Mouse (Mus musculus): ENCODE measurements around the gene Foxp1. TPM values are rescaled to one million over a fixed set of nuclear protein-coding genes. Genes with fewer than 3 reads are reported as not detected.

The Foxp1 gene
- polyA plus RNA-seq, 1 experiment = 129 TPM

- DNase-seq = no peak
- Histone ChIP-seq H3K36me3 (ENCODE audit: control insufficient read depth, insufficient read depth, low read length) (peaks cover 81% of the 10 kb centered on the region), H3K4me3 (ENCODE audit: control insufficient read depth, insufficient read depth, low read length) (no peak overlapping the region), H3K27ac (ENCODE audit: control insufficient read depth, insufficient read depth, low read length) (no peak overlapping the region), H3K4me1 (replicated peaks; ENCODE audit: control insufficient read depth, insufficient read depth, low read length) (no peaks in the 10 kb centered on the region), H3K27me3 (ENCODE audit: control insufficient read depth, insufficient read depth, low read length) (no peaks in the 10 kb centered on the region)
- TF ChIP-seq CTCF (IDR thresholded peaks at IDR 0.05; ENCODE audit: borderline replicate concordance, control insufficient read depth, extremely low read depth, insufficient read depth, low read length, poor library complexity) (no peak), POLR2A (IDR thresholded peaks at IDR 0.05; ENCODE audit: control insufficient read depth, extremely low read depth, insufficient read depth, low read length, poor library complexity) (no peak)
- 99% methylated on average over 3 of the region's 3 CpGs for WGBS
These were observed 586.1 kb downstream of the Foxp1 start for GRCm38 (mm10) chr6:98936377-98936776.

- no peak for DNase-seq
- H3K27ac ChIP-seq (ENCODE audit: control insufficient read depth, insufficient read depth, low read length) = no peak overlapping the region
- WGBS = over 99% methylated on average over 8 of the region's 8 CpGs
- H3K4me3 ChIP-seq (ENCODE audit: control insufficient read depth, insufficient read depth, low read length) = no peak overlapping the region
- TF ChIP-seq CTCF (IDR thresholded peaks at IDR 0.05; ENCODE audit: borderline replicate concordance, control insufficient read depth, extremely low read depth, insufficient read depth, low read length, poor library complexity) (no peak), POLR2A (IDR thresholded peaks at IDR 0.05; ENCODE audit: control insufficient read depth, extremely low read depth, insufficient read depth, low read length, poor library complexity) (no peak)
- H3K4me1 ChIP-seq (replicated peaks; ENCODE audit: control insufficient read depth, insufficient read depth, low read length) = no peaks in the 10 kb centered on the region
- peaks cover 77% of the 10 kb centered on the region for H3K36me3 ChIP-seq (ENCODE audit: control insufficient read depth, insufficient read depth, low read length)
- no peaks in the 10 kb centered on the region for H3K27me3 ChIP-seq (ENCODE audit: control insufficient read depth, insufficient read depth, low read length)
These were observed 587.4 kb downstream of the Foxp1 start for GRCm38 (mm10) chr6:98935169-98935568.

DNA sequence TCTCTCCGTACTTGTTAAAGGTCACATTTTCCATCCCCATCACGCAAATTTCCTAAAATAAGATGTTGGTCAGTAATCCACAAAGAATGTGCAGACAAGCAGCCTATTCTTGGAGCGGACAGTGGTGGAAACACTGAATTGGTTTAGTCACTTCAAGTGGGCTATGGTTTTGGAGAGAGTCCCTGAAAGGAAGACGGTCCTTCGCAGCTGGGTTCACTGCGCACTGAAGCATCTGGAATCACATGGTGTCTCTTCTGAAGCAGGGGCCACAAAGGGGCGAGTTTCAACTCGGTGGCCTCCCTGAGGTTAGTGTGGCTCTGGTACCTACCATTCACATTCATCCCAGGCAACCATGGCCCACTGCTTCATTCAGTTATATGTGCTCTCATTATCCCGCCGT, 588.1 kb downstream of the Foxp1 start:
- H3K4me3 ChIP-seq (ENCODE audit: control insufficient read depth, insufficient read depth, low read length) = no peak overlapping the region
- WGBS = 97% methylated on average over 10 of the region's 10 CpGs
- H3K36me3 ChIP-seq (ENCODE audit: control insufficient read depth, insufficient read depth, low read length) = peaks cover 78% of the 10 kb centered on the region
- H3K27ac ChIP-seq (ENCODE audit: control insufficient read depth, insufficient read depth, low read length) = no peak overlapping the region
- no peak for DNase-seq
- H3K4me1 ChIP-seq (replicated peaks; ENCODE audit: control insufficient read depth, insufficient read depth, low read length) = no peaks in the 10 kb centered on the region
- no peaks in the 10 kb centered on the region for H3K27me3 ChIP-seq (ENCODE audit: control insufficient read depth, insufficient read depth, low read length)
- no peak for TF ChIP-seq CTCF (IDR thresholded peaks at IDR 0.05; ENCODE audit: borderline replicate concordance, control insufficient read depth, extremely low read depth, insufficient read depth, low read length, poor library complexity)
- TF ChIP-seq POLR2A (IDR thresholded peaks at IDR 0.05; ENCODE audit: control insufficient read depth, extremely low read depth, insufficient read depth, low read length, poor library complexity) = no peak

- Histone ChIP-seq H3K27me3 (ENCODE audit: control insufficient read depth, insufficient read depth, low read length) (no peaks in the 10 kb centered on the region), H3K27ac (ENCODE audit: control insufficient read depth, insufficient read depth, low read length) (no peak overlapping the region), H3K4me3 (ENCODE audit: control insufficient read depth, insufficient read depth, low read length) (no peak overlapping the region), H3K4me1 (replicated peaks; ENCODE audit: control insufficient read depth, insufficient read depth, low read length) (no peaks in the 10 kb centered on the region), H3K36me3 (ENCODE audit: control insufficient read depth, insufficient read depth, low read length) (peaks cover 82% of the 10 kb centered on the region)
- WGBS = 92% methylated on average over 18 of the region's 18 CpGs
- no peak for DNase-seq
- TF ChIP-seq CTCF (IDR thresholded peaks at IDR 0.05; ENCODE audit: borderline replicate concordance, control insufficient read depth, extremely low read depth, insufficient read depth, low read length, poor library complexity) = no peak
- TF ChIP-seq POLR2A (IDR thresholded peaks at IDR 0.05; ENCODE audit: control insufficient read depth, extremely low read depth, insufficient read depth, low read length, poor library complexity) = no peak
These were observed 589.3 kb downstream of the Foxp1 start for GRCm38 (mm10) chr6:98933135-98933724.

DNA sequence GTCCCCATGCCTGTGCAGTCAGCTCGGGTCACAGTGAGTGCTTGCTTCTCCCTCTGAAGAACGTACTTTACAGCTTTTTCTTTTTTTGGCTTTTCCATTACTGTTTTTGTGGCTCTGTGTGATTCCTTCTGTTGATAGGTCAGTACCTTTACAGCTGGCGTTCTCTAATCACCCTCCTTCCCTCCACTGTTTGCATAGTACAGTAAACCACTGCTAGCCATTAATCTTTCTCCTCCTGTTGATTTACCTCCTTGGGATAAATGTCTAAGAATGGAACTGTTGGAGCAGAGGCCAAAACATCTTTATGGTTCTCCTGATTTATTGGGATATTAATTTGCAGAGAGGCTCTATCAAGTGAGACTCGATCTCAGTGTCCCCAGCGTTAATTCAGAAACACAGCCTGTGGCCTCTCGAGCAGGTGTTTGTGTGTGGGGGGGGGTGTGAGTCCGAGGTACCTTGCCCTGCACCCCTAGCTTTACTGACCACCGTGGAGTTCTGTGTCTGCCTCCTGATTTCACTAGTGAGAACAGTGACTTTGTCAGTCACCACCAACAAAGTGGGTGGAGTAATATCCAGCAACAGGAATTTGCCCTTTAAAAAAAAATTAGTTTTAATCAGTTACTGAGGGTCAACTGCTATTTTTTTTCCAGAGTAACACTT, 590.5 kb downstream of the Foxp1 start:
- Histone ChIP-seq H3K36me3 (ENCODE audit: control insufficient read depth, insufficient read depth, low read length) (peaks cover 76% of the 10 kb centered on the region), H3K27me3 (ENCODE audit: control insufficient read depth, insufficient read depth, low read length) (no peaks in the 10 kb centered on the region), H3K4me3 (ENCODE audit: control insufficient read depth, insufficient read depth, low read length) (no peak overlapping the region), H3K4me1 (replicated peaks; ENCODE audit: control insufficient read depth, insufficient read depth, low read length) (no peaks in the 10 kb centered on the region), H3K27ac (ENCODE audit: control insufficient read depth, insufficient read depth, low read length) (no peak overlapping the region)
- TF ChIP-seq CTCF (IDR thresholded peaks at IDR 0.05; ENCODE audit: borderline replicate concordance, control insufficient read depth, extremely low read depth, insufficient read depth, low read length, poor library complexity) (no peak), POLR2A (IDR thresholded peaks at IDR 0.05; ENCODE audit: control insufficient read depth, extremely low read depth, insufficient read depth, low read length, poor library complexity) (no peak)
- DNase-seq = no peak
- WGBS = 94% methylated on average over 8 of the region's 8 CpGs

DNA sequence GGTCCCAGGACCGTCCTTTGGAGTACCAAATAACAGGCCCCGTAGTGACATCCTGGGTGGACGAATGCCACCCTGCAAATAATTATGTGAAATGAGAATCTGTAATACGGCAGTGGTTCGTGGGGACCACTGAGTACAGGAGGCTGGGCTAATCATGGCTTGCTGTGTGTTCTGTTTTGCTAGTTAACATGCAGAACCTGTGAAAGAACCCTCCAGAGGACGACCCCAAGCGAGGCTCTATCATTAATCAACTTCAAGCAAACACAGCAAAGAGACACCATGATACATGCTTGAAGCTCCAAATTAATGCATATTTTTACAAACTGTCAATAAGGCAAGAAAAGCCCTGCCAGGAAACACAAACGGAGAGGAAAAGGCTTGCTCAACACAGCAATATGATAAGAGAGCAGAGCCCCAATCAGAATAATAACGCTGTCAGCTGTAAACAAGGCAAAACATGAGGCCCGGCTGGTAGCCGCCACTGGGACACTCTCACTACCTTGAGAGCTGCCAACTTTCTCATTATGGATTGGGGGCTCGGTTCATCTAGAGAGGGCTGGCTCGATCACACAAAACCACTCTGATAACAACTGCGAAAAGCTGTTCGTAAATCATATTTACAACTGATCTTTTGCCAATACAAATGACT, 591.7 kb downstream of the Foxp1 start:
- no peak for TF ChIP-seq POLR2A (IDR thresholded peaks at IDR 0.05; ENCODE audit: control insufficient read depth, extremely low read depth, insufficient read depth, low read length, poor library complexity)
- no peak for TF ChIP-seq CTCF (IDR thresholded peaks at IDR 0.05; ENCODE audit: borderline replicate concordance, control insufficient read depth, extremely low read depth, insufficient read depth, low read length, poor library complexity)
- Histone ChIP-seq H3K27ac (ENCODE audit: control insufficient read depth, insufficient read depth, low read length) (no peak overlapping the region), H3K27me3 (ENCODE audit: control insufficient read depth, insufficient read depth, low read length) (no peaks in the 10 kb centered on the region), H3K4me1 (replicated peaks; ENCODE audit: control insufficient read depth, insufficient read depth, low read length) (no peaks in the 10 kb centered on the region), H3K4me3 (ENCODE audit: control insufficient read depth, insufficient read depth, low read length) (no peak overlapping the region), H3K36me3 (ENCODE audit: control insufficient read depth, insufficient read depth, low read length) (peaks cover 68% of the 10 kb centered on the region)
- DNase-seq = no peak
- WGBS = 97% methylated on average over 15 of the region's 15 CpGs
